Mouse (Mus musculus) thymus, adult 18-20 months (tissue): ENCODE measurements around the gene Mgat5b.

Experiments used
- DNase-seq, 2 experiments: peaks; one replicate each; pipeline ENCODE4 v3.0.0; 2022; ENCODE audit warnings: mixed read lengths in 2 of 2

The Mgat5b gene

DNA sequence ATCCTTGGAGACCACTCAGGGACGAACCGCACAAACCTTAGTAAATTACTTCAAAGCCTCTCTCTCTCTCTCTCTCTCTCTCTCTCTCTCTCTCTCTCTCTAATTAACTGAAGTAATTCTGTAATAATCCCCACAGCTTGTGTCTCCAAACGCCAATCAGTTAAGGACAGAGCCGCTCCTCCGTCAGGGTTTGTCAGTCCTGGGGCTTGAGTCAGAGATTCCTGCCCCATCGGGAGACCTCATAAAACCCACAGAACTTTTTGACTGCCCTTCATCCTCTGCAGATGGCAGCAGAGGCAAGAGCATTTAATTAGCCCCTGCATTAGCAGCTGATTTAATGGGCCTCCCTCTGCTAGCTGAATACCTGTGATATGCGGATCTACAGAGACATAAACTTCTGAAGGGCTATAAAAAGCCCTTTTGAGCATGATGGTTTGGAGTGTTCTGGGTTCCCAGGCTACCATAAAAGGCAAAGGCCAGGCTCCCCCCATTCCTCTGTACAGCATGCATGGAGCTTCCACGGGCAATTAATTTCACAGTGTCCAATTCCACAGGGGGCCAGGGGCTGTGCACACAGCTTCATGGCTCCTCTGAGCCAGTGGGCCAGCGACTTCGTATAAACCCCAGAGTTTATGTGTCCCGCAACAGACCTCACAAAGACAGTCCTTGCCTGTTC lies 117.1 kb downstream of the Mgat5b start:
- DNase-seq, result no peak
